Mouse (Mus musculus): ENCODE measurements at regions not wholly inside any gene's neighbourhood (a gene's known extent, or its start where the extent isn't known, plus 50 kb on each side); places are given as distances from the start of the nearest gene placed in this dataset.

DNA sequence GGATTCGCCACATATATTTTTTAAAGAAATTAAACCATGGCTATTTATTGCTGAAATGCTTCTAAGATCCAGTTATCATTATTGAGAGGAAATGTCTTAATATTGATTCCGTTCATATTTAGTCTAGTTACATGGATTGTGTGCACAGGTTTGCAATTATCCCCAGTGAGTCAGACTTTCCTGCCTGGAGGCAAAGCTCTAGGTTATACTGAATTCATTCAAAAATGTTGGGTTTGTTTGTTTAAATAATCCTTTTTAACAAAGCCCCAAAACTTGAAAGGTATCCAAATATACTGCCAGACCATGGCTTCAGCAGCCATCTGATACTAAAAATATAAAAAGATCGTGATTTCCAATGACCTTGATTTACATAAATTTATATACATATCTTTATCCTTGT, 122.5 kb downstream of the 1700020N01Rik start:
- DNase-seq: no peak
- intact Hi-C loops (cut with DNase I; ENCODE audit: low total_unique reads): no loop called here

DNA sequence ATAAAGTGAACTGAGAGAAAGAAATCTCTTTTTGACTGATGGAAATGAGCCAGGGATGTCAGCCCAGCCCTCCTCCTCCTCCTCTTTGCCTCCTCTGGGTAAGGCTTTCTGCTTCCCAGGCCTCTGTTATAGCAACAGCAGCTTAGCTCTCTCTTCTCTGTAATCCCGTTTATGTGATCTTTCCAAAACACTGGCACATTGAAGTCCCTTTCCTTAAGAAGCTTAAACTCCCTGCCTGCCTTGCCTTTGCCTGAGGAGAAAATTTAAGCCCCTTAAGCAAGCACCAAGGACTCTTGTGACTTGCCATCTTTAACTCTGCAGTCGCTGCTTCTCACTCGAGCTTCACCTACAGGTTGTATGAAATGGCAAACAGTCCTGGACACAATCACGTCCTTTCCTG, 125.2 kb downstream of the 1700020N01Rik start:
- intact Hi-C loops (cut with DNase I; ENCODE audit: low total_unique reads): no loop called here

DNA sequence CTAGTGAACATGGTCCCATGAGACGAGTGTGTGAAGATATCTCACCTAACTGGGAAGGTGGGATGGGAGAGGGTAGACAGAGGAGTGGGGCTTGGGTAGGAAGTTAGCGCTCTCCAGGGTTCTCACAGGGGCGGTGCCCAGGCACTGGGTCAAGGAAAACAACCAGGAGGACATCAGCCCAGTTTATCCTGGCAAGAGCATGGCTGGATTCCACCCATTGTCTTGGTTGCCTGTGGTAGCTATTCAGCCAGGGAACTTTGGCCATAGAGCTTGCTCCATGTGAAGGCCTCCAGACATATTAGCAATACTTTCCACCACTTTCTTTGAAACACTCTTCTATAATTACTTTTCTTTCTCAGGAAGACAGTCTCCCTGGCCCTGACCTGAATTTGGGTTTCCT, 131.4 kb downstream of the 1700020N01Rik start:
- DNase-seq: peak; percentile 21
- intact Hi-C loops (cut with DNase I; ENCODE audit: low total_unique reads): no loop called here

More for the DNA sequence above, 125.2 kb downstream of the 1700020N01Rik start:
- no peak for DNase-seq

DNA sequence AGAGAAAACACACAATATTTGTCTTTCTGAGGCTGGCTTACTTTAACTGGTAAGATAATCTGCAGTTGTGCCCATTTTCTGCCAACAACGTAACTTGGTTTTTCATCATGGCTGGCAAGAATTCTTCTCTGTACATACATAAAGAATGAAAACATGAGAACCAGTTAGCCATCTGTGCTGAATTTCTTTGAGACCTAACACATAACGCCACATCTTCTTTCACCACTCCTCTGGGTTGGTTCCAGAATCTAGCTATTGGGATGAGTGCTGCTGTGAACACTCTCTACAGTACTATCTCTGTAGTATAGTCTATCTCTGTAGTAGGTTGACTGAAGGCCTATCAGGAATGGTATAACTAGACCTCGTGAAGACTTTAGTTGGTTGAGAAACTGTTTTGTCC, 132.1 kb downstream of the 1700020N01Rik start:
- no peak for DNase-seq
- intact Hi-C loops (cut with DNase I; ENCODE audit: low total_unique reads): no loop called here

DNA sequence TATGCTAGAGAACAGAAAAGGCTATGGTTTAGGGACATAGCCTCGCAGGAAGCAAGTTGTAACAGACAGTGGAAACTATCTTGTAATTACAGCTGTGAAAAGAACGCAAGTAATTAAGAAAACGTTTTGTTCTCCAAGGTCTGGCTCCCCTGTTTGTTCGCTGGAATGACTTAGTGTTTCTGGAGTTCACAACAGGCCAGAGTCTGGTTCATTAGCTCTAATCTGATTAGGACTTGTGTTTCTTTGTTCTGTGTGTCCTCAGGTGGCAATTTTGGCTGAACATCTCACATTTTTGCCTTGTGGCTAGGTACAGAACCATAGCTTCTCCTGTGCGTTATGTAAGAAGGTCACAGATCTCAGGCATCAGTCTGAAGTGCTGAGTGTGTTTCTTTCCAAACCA, 141.7 kb upstream of the Sgk1 start:
- intact Hi-C loops (cut with DNase I; ENCODE audit: low total_unique reads): no loop called here
- DNase-seq: no peak

DNA sequence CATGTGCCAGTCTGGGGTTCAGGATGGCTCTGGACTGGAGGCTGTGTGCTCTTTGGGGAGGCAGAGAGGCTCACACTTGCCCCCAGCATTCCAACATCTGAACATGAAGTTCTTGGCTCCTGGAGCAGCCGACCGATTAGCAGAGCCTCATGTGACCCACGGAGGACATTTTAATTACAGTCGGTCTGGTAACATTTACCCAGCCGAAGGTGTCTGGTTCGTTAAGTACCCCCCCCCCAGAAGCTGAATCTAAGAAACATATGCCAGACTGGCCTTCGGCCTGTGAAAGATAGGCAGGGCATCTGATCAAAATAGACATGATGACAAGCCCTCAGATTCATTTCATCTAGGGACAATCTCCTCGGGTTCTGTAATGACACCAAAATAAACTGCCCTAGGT, 140.4 kb upstream of the Sgk1 start:
- DNase-seq: peak; percentile 43
- intact Hi-C loops (cut with DNase I; ENCODE audit: low total_unique reads): no loop called here

DNA sequence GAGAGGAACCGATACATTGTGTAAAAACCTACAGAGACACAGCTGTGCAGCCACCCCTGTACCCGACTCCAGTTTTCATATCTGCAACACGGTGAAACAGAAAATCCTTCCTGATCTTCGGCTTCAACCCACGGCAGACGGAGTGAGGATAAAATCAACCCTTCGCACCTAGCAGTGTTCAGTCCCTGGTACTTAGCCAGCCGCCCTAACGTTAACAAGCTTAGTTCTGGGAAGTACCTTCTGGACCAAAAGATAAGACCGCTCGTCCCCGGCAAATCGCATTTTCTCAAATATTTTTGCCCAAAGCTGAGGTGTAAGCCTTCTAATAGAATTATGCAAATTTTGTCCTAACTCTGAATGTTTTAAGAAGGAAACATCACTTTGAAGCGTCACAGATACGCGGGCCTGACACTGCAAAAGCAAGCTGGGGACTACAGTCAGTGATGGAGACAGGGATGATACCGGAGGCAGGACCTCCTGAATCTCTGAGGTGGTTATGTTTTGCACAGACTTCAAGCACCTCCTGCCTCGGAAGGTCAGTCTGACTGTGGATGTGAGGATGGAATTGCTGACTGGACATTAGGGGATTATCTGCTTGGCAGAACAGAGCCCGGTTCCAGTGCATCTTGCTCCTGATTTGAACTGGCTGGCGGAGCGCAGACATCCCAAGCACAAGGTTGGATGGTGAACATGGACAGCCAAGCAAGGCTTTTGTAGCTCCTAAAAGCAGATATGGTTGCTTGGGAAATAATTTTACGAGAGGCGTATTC, 139.8 kb upstream of the Sgk1 start:
- intact Hi-C loops (cut with DNase I; ENCODE audit: low total_unique reads): no loop called here
- DNase-seq: peak; percentile 24

DNA sequence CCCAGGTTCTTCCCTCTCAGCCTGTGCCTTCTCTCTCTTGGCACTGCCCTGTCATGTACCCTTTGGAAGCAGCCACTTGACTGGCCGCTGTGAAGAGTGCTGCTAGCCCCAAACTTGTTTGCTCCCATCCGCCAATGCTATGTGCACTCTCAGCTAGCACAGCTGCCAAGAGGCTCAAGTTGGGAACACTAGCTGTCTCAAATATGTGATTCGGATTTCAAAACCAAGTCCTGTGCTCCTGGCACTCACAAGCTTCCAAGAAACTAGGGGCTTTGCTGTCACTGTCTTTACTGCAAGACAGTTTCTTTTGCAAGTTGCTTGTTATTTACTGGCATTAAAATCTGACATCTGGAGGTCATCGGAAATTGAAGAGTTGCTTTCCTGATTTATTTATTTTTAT, 138.6 kb upstream of the Sgk1 start:
- intact Hi-C loops (cut with DNase I; ENCODE audit: low total_unique reads): no loop called here
- DNase-seq: peak; percentile 78

DNA sequence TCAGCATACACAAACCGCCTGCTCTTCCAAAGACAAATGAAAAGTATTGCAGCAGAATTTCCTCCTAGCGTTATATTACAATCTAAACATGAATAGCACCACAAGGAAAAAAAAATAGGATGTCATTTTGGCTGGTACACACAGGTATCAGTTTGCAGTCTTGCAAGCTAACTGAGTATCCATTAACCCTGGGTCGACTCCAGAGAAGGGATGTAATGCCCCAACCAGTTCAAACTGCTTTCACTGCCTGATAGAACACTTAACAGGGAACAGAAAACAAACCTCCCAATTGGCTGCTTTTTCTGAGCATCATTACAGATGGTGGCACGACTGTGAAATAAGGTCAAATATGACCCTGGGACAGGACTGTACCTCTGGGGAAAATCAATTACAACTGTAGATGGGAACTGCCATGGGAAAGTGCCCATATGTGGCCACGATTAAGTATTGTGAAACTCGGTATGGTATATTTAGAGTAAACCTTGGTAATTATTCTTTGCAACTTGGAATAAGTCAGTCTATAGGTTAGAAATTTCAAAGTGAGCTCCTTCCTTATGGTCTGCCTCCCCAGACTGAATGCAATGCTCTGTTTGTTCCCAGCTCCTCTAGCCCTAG, 137.5 kb upstream of the Sgk1 start:
- no peak for DNase-seq
- intact Hi-C loops (cut with DNase I; ENCODE audit: low total_unique reads): no loop called here

DNA sequence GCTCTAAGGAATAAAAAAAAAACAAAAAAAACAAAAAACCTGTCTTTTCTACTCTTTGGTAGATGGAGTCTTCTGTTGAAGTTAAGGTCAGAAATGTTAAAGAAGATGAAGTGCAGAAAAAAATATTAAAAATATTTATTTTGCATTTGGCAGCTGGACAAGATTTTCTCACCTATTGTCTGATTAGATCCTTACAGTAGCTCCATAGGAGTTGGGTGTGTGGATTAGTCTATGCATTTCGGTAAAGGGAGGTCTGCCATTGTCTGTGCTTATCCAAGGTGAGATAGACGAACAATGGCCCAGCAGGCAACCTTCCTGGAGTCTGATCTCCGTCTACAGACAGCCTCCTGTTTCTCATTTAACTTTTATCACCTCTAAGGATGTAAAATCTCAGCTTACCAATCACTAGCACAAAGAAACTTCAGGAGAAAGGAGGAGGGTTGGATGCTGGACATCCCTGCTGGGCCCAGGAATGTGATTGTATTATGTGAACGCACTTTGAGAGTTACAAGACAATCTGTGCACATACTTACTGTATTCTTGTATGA, 136.0 kb upstream of the Sgk1 start:
- no peak for DNase-seq
- intact Hi-C loops (cut with DNase I; ENCODE audit: low total_unique reads): no loop called here

DNA sequence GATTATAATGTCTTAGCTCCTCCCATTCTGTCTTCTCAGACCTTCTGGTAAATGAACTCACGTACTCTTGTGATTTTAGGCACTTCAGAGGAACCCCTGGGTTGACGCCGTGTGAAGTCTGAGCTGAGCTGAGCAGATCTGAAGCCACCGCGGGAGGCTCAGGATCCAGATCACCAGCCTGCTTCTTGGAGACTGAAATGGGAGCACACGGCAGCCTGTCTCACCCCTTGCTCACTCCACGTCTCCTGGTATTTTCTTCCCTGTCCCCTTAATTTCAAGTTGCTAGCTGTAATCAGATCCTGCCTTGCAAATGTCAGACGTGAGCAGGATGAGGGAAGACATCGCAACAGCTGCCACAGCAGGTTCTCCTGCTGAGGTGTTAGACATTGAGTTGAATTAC, 135.3 kb upstream of the Sgk1 start:
- peak; percentile 34 for DNase-seq
- intact Hi-C loops (cut with DNase I; ENCODE audit: low total_unique reads): no loop called here

DNA sequence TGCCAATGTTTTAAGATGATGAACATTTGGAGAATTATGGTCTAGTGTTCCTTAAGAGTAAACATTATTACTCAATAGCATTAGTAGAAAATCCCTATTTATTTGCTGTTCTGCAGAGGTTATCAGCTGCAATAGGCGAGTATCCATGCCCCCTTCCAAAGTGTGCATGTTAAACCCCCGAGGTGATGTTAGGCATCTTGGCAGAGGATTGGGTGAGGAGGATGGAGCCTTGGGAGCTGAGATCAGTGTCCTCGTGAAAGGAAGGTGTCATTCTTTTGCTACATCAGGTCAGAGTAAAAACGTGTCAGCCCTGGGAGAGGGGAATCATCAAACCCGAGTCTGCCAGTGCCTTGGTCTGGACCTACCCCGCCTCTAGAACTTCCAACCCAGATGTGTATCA, 130.7 kb upstream of the Sgk1 start:
- intact Hi-C loops (cut with DNase I; ENCODE audit: low total_unique reads): loop anchor here (10.0 kb wide), 1 partner anchor 223 kb away; no protein-coding TSS in a partner anchor
- DNase-seq: no peak

DNA sequence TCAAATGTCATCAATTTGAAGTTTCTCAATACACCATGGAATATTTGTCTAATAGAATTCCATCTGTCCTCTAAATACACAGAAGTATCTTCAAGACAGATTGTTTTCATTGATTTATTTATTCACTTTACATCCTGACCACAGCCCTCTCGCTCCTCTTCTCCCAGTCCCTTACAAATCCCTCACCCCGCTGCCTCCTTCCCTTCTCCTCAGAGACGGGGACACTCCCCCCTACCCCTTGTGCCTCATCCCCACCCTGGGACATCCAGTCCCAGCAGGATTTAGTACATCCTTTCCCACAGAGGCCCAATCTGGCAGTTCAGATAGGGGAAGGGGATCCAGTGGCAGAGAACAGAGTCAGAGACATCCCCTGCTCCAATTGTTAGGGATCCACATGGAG, 129.6 kb upstream of the Sgk1 start:
- intact Hi-C loops (cut with DNase I; ENCODE audit: low total_unique reads): loop anchor here (10.0 kb wide), 1 partner anchor 222 kb away; no protein-coding TSS in a partner anchor
- no peak for DNase-seq

DNA sequence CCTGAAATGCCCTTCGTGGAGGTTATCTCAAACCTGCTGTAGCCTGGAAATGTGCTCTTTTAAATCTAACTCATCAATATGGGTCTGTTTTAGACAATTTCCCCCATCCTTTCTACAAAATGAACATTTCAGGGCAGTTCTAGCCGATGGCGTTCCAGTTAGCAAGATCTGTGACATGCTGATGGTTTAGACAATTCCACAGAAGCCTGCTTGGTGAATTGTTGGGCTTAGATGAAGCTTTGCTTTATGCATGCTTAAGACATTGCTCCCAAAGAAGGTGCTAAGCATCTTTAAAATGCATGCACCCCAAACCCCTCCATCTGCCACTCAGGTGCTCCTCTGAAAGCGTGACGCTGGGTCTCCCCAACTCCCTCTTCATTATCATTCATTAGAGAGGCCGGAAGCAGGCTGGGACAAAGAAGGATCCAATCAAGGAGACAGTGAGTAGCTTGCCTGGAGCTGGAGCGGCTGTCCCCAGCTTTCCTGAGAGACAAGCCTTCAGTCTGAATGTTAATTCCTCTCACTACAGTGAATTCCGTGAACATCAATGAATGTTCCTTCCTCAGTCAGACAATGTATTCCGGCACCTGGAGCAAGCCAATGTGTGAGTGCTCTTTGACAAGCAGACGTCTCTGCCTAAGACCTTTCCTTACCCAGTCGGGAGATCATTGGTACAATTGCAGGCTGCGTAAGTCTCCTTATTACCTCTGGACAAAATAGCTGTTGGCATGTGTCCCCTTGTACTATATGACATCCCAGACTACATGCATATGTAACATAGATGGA, 127.0 kb upstream of the Sgk1 start:
- no peak for DNase-seq
- intact Hi-C loops (cut with DNase I; ENCODE audit: low total_unique reads): loop anchor here (10.0 kb wide), 1 partner anchor 220 kb away; no protein-coding TSS in a partner anchor

DNA sequence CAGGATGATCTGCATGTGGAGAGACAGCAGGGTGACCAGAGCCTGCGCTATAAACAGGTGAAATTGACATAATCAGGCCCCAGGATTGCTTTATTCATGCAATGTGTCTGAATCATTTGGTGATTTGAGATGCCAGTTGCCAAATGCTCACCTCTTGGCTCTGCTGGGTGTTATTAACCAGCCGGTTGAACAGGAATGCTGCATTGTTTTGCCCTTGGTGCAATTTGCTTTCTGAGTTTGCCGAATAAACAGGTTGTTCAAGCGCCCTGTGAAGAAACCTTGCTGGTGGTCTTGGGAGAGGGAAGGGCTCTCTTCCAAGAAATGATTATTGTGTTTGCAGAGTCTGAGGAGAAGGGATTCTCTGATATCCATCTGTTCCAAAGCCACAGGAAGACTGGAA, 126.3 kb upstream of the Sgk1 start:
- intact Hi-C loops (cut with DNase I; ENCODE audit: low total_unique reads): loop anchor here (10.0 kb wide), 1 partner anchor 219 kb away; no protein-coding TSS in a partner anchor
- no peak for DNase-seq

DNA sequence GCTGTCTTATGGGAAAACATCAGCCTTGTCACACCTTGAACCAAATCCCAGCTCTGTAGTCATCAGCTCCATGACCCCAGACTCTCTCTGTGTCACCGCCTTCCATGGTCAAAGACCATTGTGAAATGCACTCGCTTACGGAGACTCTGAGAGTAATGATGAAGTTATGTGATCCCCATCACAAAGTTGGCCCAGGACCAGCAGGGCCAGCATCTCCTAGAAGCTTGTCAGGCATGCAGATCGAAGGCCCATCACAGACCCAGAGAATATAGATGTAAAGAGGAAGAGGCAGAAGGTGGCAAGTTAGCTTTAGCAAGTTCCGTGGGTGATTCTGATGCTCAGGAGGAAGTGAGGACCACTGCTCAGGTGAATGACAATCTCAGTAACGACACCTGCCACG, 125.2 kb upstream of the Sgk1 start:
- intact Hi-C loops (cut with DNase I; ENCODE audit: low total_unique reads): loop anchor here (10.0 kb wide), 1 partner anchor 218 kb away; no protein-coding TSS in a partner anchor
- no peak for DNase-seq

DNA sequence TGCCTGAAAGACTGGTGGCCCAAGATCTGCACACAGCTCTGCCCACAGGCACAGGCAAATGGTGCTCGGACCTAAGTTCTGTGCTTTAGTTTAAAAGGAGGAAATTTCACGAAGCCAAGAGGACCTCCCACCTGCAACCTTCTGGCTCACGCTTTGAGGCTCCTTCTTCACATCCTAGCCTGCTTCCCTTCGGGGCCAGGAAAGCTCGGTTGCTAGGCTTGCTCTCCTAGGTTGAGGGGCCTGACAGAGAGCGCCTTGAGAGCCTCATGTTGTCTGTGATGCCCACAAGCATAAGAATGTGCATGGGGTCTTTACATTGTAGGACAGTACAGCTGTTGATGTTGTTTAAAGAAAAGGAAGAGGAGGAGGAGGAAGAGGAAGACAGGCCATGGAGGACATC, 123.9 kb upstream of the Sgk1 start:
- no peak for DNase-seq
- intact Hi-C loops (cut with DNase I; ENCODE audit: low total_unique reads): loop anchor here (10.0 kb wide), 1 partner anchor 217 kb away; no protein-coding TSS in a partner anchor

DNA sequence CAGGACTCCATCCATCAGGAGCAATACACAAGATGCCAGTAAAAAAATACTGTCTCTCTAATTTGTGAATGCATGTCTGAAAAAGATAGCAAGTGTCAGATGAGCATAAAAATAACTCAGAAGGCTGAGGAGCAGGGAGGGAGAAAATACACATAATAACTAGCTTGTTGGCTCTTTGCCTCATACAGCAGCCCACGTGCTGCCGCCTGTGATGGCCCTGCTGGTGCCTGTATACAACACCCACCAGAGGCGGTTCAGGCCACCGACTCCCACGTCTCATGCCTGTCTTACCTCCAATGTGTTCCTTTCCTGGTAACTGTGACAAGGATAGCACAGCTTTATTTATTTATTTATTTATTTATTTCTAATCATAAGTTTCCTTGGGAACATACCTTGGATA, 119.5 kb upstream of the Sgk1 start:
- no peak for DNase-seq
- intact Hi-C loops (cut with DNase I; ENCODE audit: low total_unique reads): no loop called here

DNA sequence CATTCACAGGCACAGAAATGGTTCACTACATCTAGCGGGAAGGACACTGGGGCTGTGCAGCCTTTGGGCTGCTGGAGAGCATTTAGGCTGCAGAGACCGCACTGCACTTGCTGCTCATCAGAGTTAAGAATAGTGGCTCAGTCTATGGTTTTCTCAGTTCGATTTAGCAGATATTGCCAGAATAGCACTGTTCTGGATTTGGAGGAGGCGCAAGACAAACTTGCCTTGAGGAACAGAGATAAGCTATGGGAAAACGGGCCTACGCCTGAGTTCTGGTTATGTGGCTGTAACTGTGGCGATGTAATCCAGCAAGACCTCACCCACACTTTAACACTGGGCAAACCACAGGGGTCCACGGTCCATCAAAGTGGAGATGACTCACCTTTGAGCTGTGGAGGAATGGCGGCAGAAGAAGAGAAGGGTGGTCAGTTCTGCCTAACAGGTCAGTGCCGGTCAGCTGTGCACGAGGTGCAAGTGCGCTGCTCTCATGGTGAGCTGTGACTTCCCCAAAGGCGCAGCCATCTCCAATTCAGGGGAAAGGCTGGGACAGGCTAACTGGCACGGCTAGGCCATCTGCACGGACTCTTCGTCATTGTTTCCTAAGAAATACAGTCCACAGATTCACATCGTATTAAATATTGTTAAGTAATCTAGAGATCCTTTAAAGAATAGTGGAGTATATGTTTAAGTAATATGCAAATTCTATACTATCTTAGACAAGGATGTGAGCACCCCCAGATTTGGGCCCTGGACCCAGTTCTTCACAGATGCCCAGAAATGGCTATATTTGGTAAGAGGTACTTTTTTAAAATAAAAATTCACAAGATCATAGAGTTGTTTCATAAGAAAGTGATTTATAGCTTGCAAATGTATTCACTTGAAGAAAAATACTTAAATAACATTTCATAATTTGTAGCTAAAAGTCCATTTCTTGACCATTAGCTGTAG, 118.7 kb upstream of the Sgk1 start:
- DNase-seq: no peak
- intact Hi-C loops (cut with DNase I; ENCODE audit: low total_unique reads): no loop called here
